ENCODE assay signal across 8 mouse cellular contexts in genomic region chr3:105899394-105900147, GRCm38 (mm10). TPM values are rescaled to one million over a fixed set of nuclear protein-coding genes. Genes with fewer than 3 reads are reported as not detected.
A peak's percentile ranks its signal among the peaks of the same experiment; 100 is the strongest.
DNase-seq lines count a peak whose midpoint lies in the region.

No protein-coding gene starts in this region.

- no peaks in the 10 kb centered on the region for H3K36me3 ChIP-seq in macrophage (ENCODE audit: inconsistent target)

- DNase-seq in ZHBTc4 (ENCODE audit: low read depth, low spot score), result peak; percentile 89
- DNase-seq in cerebellum, postnatal 4 days (ENCODE audit: low spot score in 2 of 2), result peak; percentile 77 to 83
- peak; percentile 61 to 71 for DNase-seq in gastrocnemius, adult 8-10 months (ENCODE audit: low spot score in 2 of 2)
- DNase-seq in hindlimb bud, embryonic 11.5 days (ENCODE audit: extremely low spot score, low read depth, low spot score), result peak; percentile 82
- DNase-seq in left cerebral cortex, adult 18-20 months (ENCODE audit: low spot score in 2 of 2), result peak; percentile 81 to 84
- peak; percentile 72 for DNase-seq in right cerebral cortex, adult 18-20 months
- DNase-seq in urinary bladder, adult 18-20 months (ENCODE audit: low spot score in 2 of 2), result peak; percentile 65 to 76

- WGBS in macrophage (ENCODE audit: missing documents), result 48% methylated on average over 8 of the region's 8 CpGs

- no peak overlapping the region for H3K4me3 ChIP-seq in macrophage (ENCODE audit: inconsistent target)

- H3K79me2 ChIP-seq in macrophage (ENCODE audit: inconsistent target), result no peaks in the 10 kb centered on the region

- H3K27ac ChIP-seq in macrophage, result peak overlapping the region; percentile 62

RNA-seq across cellular contexts. Expression of gene Tmigd3, which starts 28.9 kb away (rescaled TPM):
- total RNA-seq in gastrocnemius, adult 8-10 months (2022), result under 1 TPM in 1 of 4 experiments, not detected in 3; 0.31 TPM
- total RNA-seq in left cerebral cortex, adult 18-20 months (2021), result not detected
- total RNA-seq in macrophage (2018; cell fraction: chromatin; rRNA removed), result not detected
- under 1 TPM in 22 of 26 experiments, not detected in 4; 0.20 to 0.77 (median 0.42) TPM for total RNA-seq in macrophage (2018; cell fraction: cytosol; rRNA removed)
- total RNA-seq in macrophage (2018; cell fraction: nucleus; rRNA removed), result under 1 TPM in 3 of 26 experiments, not detected in 23; 0.58 to 0.75 (median 0.72) TPM
- 0.26 to 0.61 TPM in 2 of 3 replicates, not detected in the other for polyA plus RNA-seq in macrophage (2018)

RNA-seq across cellular contexts. Expression of gene Adora3, which starts 28.9 kb away (rescaled TPM):
- under 1 TPM in 1 of 4 experiments, not detected in 3; 0.40 TPM for total RNA-seq in gastrocnemius, adult 8-10 months (2022)
- 1 to 10 TPM in 1 of 2 experiments, under 1 TPM in 1; 0.98 to 1.1 TPM for total RNA-seq in left cerebral cortex, adult 18-20 months (2021)
- total RNA-seq in macrophage (2018; cell fraction: chromatin; rRNA removed), result 1 to 10 TPM in 6 of 26 experiments, under 1 TPM in 7, not detected in 13; 0.40 to 2.3 (median 0.98) TPM
- 1 to 10 TPM in 11 of 26 experiments, under 1 TPM in 15; 0.24 to 2.1 (median 0.90) TPM for total RNA-seq in macrophage (2018; cell fraction: cytosol; rRNA removed)
- total RNA-seq in macrophage (2018; cell fraction: nucleus; rRNA removed), result 1 to 10 TPM in 15 of 26 experiments, under 1 TPM in 10, not detected in 1; 0.30 to 3.7 (median 1.2) TPM
- polyA plus RNA-seq in macrophage (2018), result 0.30 to 1.9 TPM (median 1.1 TPM) in 3 replicates

RNA-seq across cellular contexts. Expression of gene I830077J02Rik, which starts 32.9 kb away (rescaled TPM):
- total RNA-seq in gastrocnemius, adult 8-10 months (2022), result under 1 TPM in 2 of 4 experiments, not detected in 2; 0.17 to 0.43 TPM
- 1 to 10 TPM; 1.6 to 1.8 TPM for total RNA-seq in left cerebral cortex, adult 18-20 months (2021)
- total RNA-seq in macrophage (2018; cell fraction: chromatin; rRNA removed), result 10 to 100 TPM in 19 of 26 experiments, 1 to 10 TPM in 7; 2.8 to 56.4 (median 19.7) TPM
- total RNA-seq in macrophage (2018; cell fraction: cytosol; rRNA removed), result 10 to 100 TPM in 21 of 26 experiments, 1 to 10 TPM in 5; 8.0 to 36.7 (median 16.7) TPM
- total RNA-seq in macrophage (2018; cell fraction: nucleus; rRNA removed), result 10 to 100 TPM in 23 of 26 experiments, 1 to 10 TPM in 3; 6.3 to 60.0 (median 23.8) TPM
- 5.4 to 14.3 TPM (median 11.3 TPM) in 3 replicates for polyA plus RNA-seq in macrophage (2018)

RNA-seq across cellular contexts. Expression of gene Wdr77, which starts 59.6 kb away (rescaled TPM):
- 10 to 100 TPM; 30.4 to 36.9 (median 33.5) TPM for total RNA-seq in gastrocnemius, adult 8-10 months (2022)
- 10 to 100 TPM; 43.4 to 53.4 TPM for total RNA-seq in left cerebral cortex, adult 18-20 months (2021)
- 10 to 100 TPM in 19 of 26 experiments, 1 to 10 TPM in 7; 5.2 to 35.9 (median 18.0) TPM for total RNA-seq in macrophage (2018; cell fraction: chromatin; rRNA removed)
- 10 to 100 TPM in 18 of 26 experiments, 1 to 10 TPM in 8; 7.1 to 14.5 (median 10.9) TPM for total RNA-seq in macrophage (2018; cell fraction: cytosol; rRNA removed)
- 10 to 100 TPM in 16 of 26 experiments, 1 to 10 TPM in 10; 5.1 to 42.0 (median 11.9) TPM for total RNA-seq in macrophage (2018; cell fraction: nucleus; rRNA removed)
- polyA plus RNA-seq in macrophage (2018), result 11.7 to 27.3 TPM (median 12.7 TPM) in 3 replicates
